Mouse (Mus musculus): ENCODE measurements around the gene Pou2f1. TPM values are rescaled to one million over a fixed set of nuclear protein-coding genes. Genes with fewer than 3 reads are reported as not detected.

Pou2f1 gene
- total and polyA plus RNA-seq, 3 experiments: 4.6 to 10.2 TPM; not detected in 1

DNA sequence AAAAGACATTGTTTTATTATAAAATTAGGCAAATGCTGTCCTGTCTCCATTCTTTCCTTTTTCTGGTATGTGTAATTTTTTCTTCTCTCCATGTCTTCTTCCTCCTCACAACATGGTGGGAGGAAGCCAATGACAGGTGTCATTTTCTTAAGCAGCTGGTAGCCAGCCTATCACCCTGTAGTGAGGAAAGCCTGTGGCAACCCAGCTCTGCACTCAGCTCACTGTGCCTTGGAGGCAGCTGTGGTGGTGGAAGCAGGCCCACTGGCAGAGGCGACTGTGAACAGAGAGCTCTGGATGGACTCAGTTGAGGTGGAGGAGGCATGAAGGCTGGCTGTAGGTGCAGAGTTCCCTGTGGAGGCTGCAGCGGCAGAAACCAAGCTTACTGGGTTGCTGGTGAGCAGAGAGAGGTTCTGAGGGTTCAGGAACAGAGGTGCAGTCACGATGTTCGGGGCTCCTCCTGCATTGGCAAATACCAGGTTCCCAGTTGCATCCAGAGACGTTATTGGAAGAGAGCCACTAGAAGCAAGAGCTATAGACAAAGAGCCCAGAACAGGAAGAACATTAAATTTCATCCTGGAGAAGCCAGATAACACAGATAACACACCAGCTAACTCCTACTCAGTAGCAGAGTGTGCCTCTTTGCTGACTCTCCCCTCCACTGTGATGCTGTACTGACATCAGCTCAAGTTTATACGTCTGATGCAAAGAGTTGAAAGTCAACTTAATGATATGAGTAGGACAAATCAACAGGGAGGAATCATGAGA is 126.8 kb downstream of the Pou2f1 start:
- Histone ChIP-seq H3K36me3 (ENCODE audit: control insufficient read depth in 1 of 2, insufficient read depth in 2 of 2, low read length in 2 of 2) (peaks cover 2 to 47% of the 10 kb centered on the region in 2 experiments; a peak in 3 of 4 replicates), H3K27ac (ENCODE audit: control insufficient read depth, low read depth, low read length) (peak overlapping the region; percentile 100), H3K9ac (ENCODE audit: control insufficient read depth, low read depth, low read length, poor library complexity, severe bottlenecking) (peak overlapping the region; percentile 89), H3K27me3 (ENCODE audit: control insufficient read depth in 1 of 2, insufficient read depth in 2 of 2, low read length in 2 of 2) (no peaks in the 10 kb centered on the region), H3K9me3 (replicated peaks; ENCODE audit: insufficient read depth, low read length) (no peaks in the 10 kb centered on the region), H3K4me1 (ENCODE audit: control insufficient read depth in 1 of 2, insufficient read depth in 2 of 2, low read length in 2 of 2) (peaks cover 20 to 38% of the 10 kb centered on the region in 2 experiments), H3K4me3 (ENCODE audit: control insufficient read depth in 1 of 2, insufficient read depth in 1 of 2, low read depth in 2 of 2, low read length in 2 of 2) (peak overlapping the region; percentile 73 to 81), H3K79me2 (ENCODE audit: control insufficient read depth, insufficient read depth, low read length, poor library complexity) (peaks cover 22% of the 10 kb centered on the region)
- TF ChIP-seq E2F4 (IDR thresholded peaks at IDR 0.05; ENCODE audit: borderline replicate concordance, low read depth, low read length) (no peak), SIN3A (IDR thresholded peaks at IDR 0.05; ENCODE audit: low read length) (peak; percentile 79), RCOR1 (IDR thresholded peaks at IDR 0.05; ENCODE audit: low read depth, low read length) (peak; percentile 83), MAFK (IDR thresholded peaks at IDR 0.05; ENCODE audit: borderline replicate concordance, low read depth, low read length) (no peak; the same call in 1 of the 2 replicates), POLR2AphosphoS5 (IDR thresholded peaks at IDR 0.05; ENCODE audit: borderline replicate concordance, low read depth, low read length) (no peak), ZNF384 (IDR thresholded peaks at IDR 0.05; ENCODE audit: low read depth, low read length) (peak; percentile 44; the same call in 1 of the 2 replicates), BHLHE40 (IDR thresholded peaks at IDR 0.05; ENCODE audit: borderline replicate concordance, low read depth, low read length) (no peak), MYB (IDR thresholded peaks at IDR 0.05; ENCODE audit: low read depth, low read length) (peak; percentile 76), MAZ (IDR thresholded peaks at IDR 0.05; ENCODE audit: low read depth, low read length) (0 out of 2 replicates have a peak, but pooled peaks have one; percentile 39), EP300 (IDR thresholded peaks at IDR 0.05; ENCODE audit: low read depth in 1 of 2, low read length in 2 of 2) (peak; percentile 93 to 95), POLR2AphosphoS2 (IDR thresholded peaks at IDR 0.05; ENCODE audit: low read length) (peak; percentile 74; the same call in 1 of the 2 replicates), SMC3 (IDR thresholded peaks at IDR 0.05; ENCODE audit: low read depth, low read length) (0 out of 2 replicates have a peak, but pooled peaks have one; percentile 22), TCF12 (IDR thresholded peaks at IDR 0.05; ENCODE audit: low read depth, low read length) (peak; percentile 91), KAT2A (conservative IDR thresholded peaks at IDR 0.05; ENCODE audit: low read depth, low read length) (peak; percentile 38; the same call in 1 of the 2 replicates), TAL1 (IDR thresholded peaks at IDR 0.05; ENCODE audit: low read length) (peak; percentile 73), USF2 (IDR thresholded peaks at IDR 0.05; ENCODE audit: borderline replicate concordance in 1 of 2, insufficient read depth in 1 of 2, low read depth in 1 of 2, low read length in 2 of 2) (no peak), NRF1 (IDR thresholded peaks at IDR 0.05; ENCODE audit: insufficient read depth, low read depth, low read length, poor library complexity, severe bottlenecking) (0 out of 2 replicates have a peak, but pooled peaks have one; percentile 3), ZKSCAN1 (IDR thresholded peaks at IDR 0.05; ENCODE audit: low read depth, low read length) (no peak), ELF1 (IDR thresholded peaks at IDR 0.05; ENCODE audit: low read depth, low read length) (peak; percentile 57; the same call in 1 of the 2 replicates), RAD21 (IDR thresholded peaks at IDR 0.05; ENCODE audit: low read depth, low read length) (no peak), MAX (IDR thresholded peaks at IDR 0.05; ENCODE audit: low read length) (no peak; the same call in 1 of the 2 replicates), JUND (IDR thresholded peaks at IDR 0.05; ENCODE audit: low read depth, low read length) (peak; percentile 1; the same call in 1 of the 2 replicates), UBTF (IDR thresholded peaks at IDR 0.05; ENCODE audit: borderline replicate concordance, insufficient read depth, low read depth, low read length) (no peak), GATA1 (IDR thresholded peaks at IDR 0.05; ENCODE audit: low read depth, low read length) (peak; percentile 97), HCFC1 (IDR thresholded peaks at IDR 0.05; ENCODE audit: low read depth, low read length) (no peak), TBP (IDR thresholded peaks at IDR 0.05; ENCODE audit: low read depth, low read length) (peak; percentile 62), MXI1 (IDR thresholded peaks at IDR 0.05; ENCODE audit: low read depth, low read length) (peak; percentile 46), POLR2A (IDR thresholded peaks at IDR 0.05; ENCODE audit: control insufficient read depth in 1 of 2, insufficient read depth in 1 of 2, low read depth in 1 of 2, low read length in 2 of 2, poor library complexity in 1 of 2) (peak in 1 of 2 experiments; percentile 34; a peak in 1 of 4 replicates), ETS1 (IDR thresholded peaks at IDR 0.05; ENCODE audit: low read depth, low read length) (peak; percentile 86), CHD1 (IDR thresholded peaks at IDR 0.05; ENCODE audit: low read depth, low read length) (0 out of 2 replicates have a peak, but pooled peaks have one; percentile 48), NELFE (IDR thresholded peaks at IDR 0.05; ENCODE audit: low read depth, low read length) (peak; percentile 58; the same call in 1 of the 2 replicates), MYC (IDR thresholded peaks at IDR 0.05; ENCODE audit: low read depth, low read length) (peak; percentile 28; the same call in 1 of the 2 replicates)
- DNase-seq (ENCODE audit: low read depth, low spot score): peak; percentile 90

Measured in MEL (cell line).